Mouse (Mus musculus): Measurements from ENCODE around the gene Mturn. TPM values are rescaled to one million over a fixed set of nuclear protein-coding genes. Genes with fewer than 3 reads are reported as not detected.

Gene Mturn
- polyA plus RNA-seq, 1 experiment from 2014 or later: 9.1 TPM

DNA sequence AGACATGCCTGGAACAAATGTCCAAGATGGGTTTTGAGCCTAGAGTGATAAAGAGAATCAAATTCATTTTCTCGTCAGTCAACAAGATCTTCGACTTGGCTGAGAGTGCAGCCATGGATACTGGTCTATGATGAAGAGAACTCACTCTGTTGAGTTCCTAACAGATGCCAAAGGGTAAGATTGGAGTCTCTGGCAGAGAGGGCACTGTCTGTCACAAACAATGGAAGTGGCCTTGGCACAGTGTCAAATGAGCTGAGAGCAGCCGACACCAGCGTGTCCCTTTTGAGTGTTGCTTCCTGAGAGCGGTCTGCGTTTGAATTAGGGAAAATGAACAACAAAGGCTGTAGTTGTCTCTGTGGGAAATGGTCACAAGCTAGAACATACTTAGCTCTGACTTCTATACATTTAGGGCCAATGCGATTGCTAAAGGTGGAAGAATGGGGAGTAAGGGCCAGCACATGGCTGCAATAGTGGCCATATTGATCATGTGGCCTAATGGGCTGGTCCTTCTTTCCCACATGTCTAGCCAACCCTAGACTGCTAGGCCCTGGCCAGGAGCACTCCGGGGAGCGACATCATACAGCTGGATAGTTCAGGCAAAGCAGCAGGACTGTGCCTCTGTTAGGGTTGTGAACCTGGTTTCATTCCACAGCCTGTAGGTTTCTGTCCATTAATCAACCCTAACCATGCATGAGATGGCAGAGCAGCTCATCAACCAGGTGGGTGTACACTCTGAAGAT is 39.3 kb downstream of the Mturn start:
- Histone ChIP-seq H3K4me1 (peaks cover 12% of the 10 kb centered on the region), H3K36me3 (replicated peaks) (no peaks in the 10 kb centered on the region), H3K27me3 (replicated peaks; ENCODE audit: low read depth, poor library complexity, severe bottlenecking) (no peaks in the 10 kb centered on the region), H3K27ac (replicated peaks) (no peak overlapping the region), H3K9me3 (no peaks in the 10 kb centered on the region), H3K4me3 (no peak overlapping the region)
- DNase-seq (ENCODE audit: low spot score): no peak
- WGBS: 88% methylated on average over 9 of the region's 9 CpGs

DNA sequence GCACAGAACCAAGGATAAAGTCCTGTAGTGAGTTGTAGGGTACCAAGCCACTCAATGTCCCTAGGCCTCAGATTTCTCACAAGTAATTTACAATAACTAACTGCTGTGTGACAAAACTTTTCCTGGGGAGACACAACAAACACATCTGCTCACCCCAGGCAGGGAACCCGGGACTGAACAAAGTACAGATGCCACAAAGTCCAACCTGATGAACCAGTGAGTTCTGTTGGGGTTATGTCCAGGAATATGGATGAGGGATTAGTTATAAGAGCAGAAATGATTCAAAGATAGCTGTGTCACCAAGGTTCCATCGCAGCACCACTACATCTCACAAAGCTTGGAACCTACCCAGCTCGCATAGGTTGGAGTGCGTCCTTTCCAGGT is 39.8 kb downstream of the Mturn start:
- Histone ChIP-seq H3K27ac (replicated peaks) (no peak overlapping the region), H3K36me3 (replicated peaks) (no peaks in the 10 kb centered on the region), H3K4me3 (no peak overlapping the region), H3K9me3 (no peaks in the 10 kb centered on the region), H3K27me3 (replicated peaks; ENCODE audit: low read depth, poor library complexity, severe bottlenecking) (no peaks in the 10 kb centered on the region), H3K4me1 (peaks cover 8% of the 10 kb centered on the region)
- WGBS: 95% methylated on average over 4 of the region's 4 CpGs
- DNase-seq (ENCODE audit: low spot score): no peak

- Histone ChIP-seq H3K4me1 (no peaks in the 10 kb centered on the region), H3K4me3 (no peak overlapping the region), H3K36me3 (replicated peaks) (no peaks in the 10 kb centered on the region), H3K27ac (replicated peaks) (no peak overlapping the region), H3K9me3 (no peaks in the 10 kb centered on the region), H3K27me3 (replicated peaks; ENCODE audit: low read depth, poor library complexity, severe bottlenecking) (no peaks in the 10 kb centered on the region)
- 86% methylated on average over 6 of the region's 6 CpGs for WGBS
- no peak for DNase-seq (ENCODE audit: low spot score)
Measured at GRCm38 (mm10) chr6:54726309-54726708, 44.9 kb downstream of the Mturn start.

GRCm38 (mm10) chr6:54726796-54727195 is 45.4 kb downstream of the Mturn start:
- H3K4me1 ChIP-seq: no peaks in the 10 kb centered on the region
- H3K4me3 ChIP-seq: no peak overlapping the region
- 85% methylated on average over 6 of the region's 6 CpGs for WGBS
- DNase-seq (ENCODE audit: low spot score): no peak
- no peaks in the 10 kb centered on the region for H3K36me3 ChIP-seq (replicated peaks)
- H3K9me3 ChIP-seq: no peaks in the 10 kb centered on the region
- no peaks in the 10 kb centered on the region for H3K27me3 ChIP-seq (replicated peaks; ENCODE audit: low read depth, poor library complexity, severe bottlenecking)
- no peak overlapping the region for H3K27ac ChIP-seq (replicated peaks)

DNA sequence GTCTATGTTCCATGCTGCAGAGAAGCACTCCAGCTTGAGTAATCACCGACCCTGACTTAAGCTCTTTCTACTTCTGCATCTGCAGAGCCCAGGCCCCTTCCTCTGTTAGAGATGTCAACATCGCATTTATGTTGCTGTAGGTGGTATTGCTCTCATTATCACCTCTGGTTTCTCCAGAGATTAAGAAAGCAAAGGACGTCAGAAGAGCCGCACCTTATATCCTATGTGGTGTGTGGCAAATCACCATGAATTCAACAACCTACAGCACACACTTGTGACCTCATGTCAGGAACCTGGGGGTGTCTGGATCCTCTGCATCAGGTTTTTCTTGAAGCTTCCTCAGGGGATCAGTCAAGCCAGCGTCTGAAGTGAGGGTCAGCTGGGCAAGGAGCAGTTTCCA is 46.0 kb downstream of the Mturn start:
- no peak overlapping the region for H3K27ac ChIP-seq (replicated peaks)
- H3K4me3 ChIP-seq: no peak overlapping the region
- no peak for DNase-seq (ENCODE audit: low spot score)
- no peaks in the 10 kb centered on the region for H3K36me3 ChIP-seq (replicated peaks)
- 85% methylated on average over 5 of the region's 5 CpGs for WGBS
- H3K4me1 ChIP-seq: no peaks in the 10 kb centered on the region
- H3K9me3 ChIP-seq: no peaks in the 10 kb centered on the region
- H3K27me3 ChIP-seq (replicated peaks; ENCODE audit: low read depth, poor library complexity, severe bottlenecking): no peaks in the 10 kb centered on the region

- Histone ChIP-seq H3K4me3 (no peak overlapping the region), H3K9me3 (no peaks in the 10 kb centered on the region), H3K27me3 (replicated peaks; ENCODE audit: low read depth, poor library complexity, severe bottlenecking) (no peaks in the 10 kb centered on the region), H3K36me3 (replicated peaks) (no peaks in the 10 kb centered on the region), H3K27ac (replicated peaks) (no peak overlapping the region), H3K4me1 (no peaks in the 10 kb centered on the region)
- DNase-seq (ENCODE audit: low spot score): no peak
- 81% methylated on average over 2 of the region's 2 CpGs for WGBS
Measured at GRCm38 (mm10) chr6:54729451-54730105, 48.2 kb downstream of the Mturn start.

GRCm38 (mm10) chr6:54731726-54732125 is 50.3 kb downstream of the Mturn start:
- Histone ChIP-seq H3K27ac (replicated peaks) (no peak overlapping the region), H3K36me3 (replicated peaks) (no peaks in the 10 kb centered on the region), H3K4me1 (no peaks in the 10 kb centered on the region), H3K9me3 (no peaks in the 10 kb centered on the region), H3K27me3 (replicated peaks; ENCODE audit: low read depth, poor library complexity, severe bottlenecking) (no peaks in the 10 kb centered on the region), H3K4me3 (no peak overlapping the region)
- WGBS: 82% methylated on average over 3 of the region's 3 CpGs
- DNase-seq (ENCODE audit: low spot score): no peak

- WGBS: 78% methylated on average over 7 of the region's 7 CpGs
- no peaks in the 10 kb centered on the region for H3K36me3 ChIP-seq (replicated peaks)
- no peak for DNase-seq (ENCODE audit: low spot score)
- no peaks in the 10 kb centered on the region for H3K9me3 ChIP-seq
- H3K4me3 ChIP-seq: no peak overlapping the region
- H3K27me3 ChIP-seq (replicated peaks; ENCODE audit: low read depth, poor library complexity, severe bottlenecking): no peaks in the 10 kb centered on the region
- H3K4me1 ChIP-seq: no peaks in the 10 kb centered on the region
- no peak overlapping the region for H3K27ac ChIP-seq (replicated peaks)
Measured at GRCm38 (mm10) chr6:54732721-54733120, 51.3 kb downstream of the Mturn start.

DNA sequence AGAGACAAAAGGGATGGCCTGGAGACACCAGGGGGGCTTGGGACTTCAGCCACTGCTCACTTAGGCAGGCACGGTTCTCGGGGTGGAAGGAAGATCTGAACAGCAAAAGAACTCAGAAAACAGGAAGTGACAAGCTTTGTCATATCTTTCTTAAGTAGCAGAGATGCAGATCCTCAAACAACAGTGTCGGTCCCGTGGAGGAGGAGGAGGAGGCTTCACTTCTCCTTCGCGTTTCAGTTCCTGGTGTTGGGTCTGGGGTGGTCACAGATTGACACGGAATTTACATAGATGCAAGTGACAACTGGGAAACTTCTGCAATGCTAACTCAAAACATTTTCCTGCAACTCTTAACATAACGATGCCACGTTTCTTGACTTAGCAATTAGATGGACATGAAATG is 54.7 kb downstream of the Mturn start:
- Histone ChIP-seq H3K27ac (replicated peaks) (no peak overlapping the region), H3K27me3 (replicated peaks; ENCODE audit: low read depth, poor library complexity, severe bottlenecking) (no peaks in the 10 kb centered on the region), H3K36me3 (replicated peaks) (no peaks in the 10 kb centered on the region), H3K9me3 (no peaks in the 10 kb centered on the region), H3K4me3 (no peak overlapping the region), H3K4me1 (no peaks in the 10 kb centered on the region)
- WGBS: 72% methylated on average over 9 of the region's 9 CpGs
- DNase-seq (ENCODE audit: low spot score): no peak

DNA sequence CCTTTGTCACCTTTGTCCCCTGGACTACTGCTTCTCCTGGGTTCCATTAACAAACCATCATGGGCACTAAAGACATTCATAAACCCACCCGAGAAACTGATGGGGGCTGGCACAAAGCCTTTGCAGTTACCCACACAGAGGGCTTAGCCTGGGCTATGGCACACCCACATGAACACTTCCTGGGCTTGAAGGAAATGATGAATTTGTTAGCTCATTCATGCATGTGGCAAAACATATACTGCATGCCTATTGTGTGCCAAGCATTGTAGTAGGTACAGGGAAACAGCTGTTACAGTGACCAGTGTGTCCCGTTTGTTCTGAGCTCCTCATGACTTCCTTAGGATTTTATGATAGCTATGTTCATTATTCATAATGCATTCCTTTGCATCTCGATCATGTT is 55.8 kb downstream of the Mturn start:
- 81% methylated on average over 3 of the region's 3 CpGs for WGBS
- Histone ChIP-seq H3K9me3 (no peaks in the 10 kb centered on the region), H3K36me3 (replicated peaks) (no peaks in the 10 kb centered on the region), H3K4me3 (no peak overlapping the region), H3K4me1 (no peaks in the 10 kb centered on the region), H3K27me3 (replicated peaks; ENCODE audit: low read depth, poor library complexity, severe bottlenecking) (no peaks in the 10 kb centered on the region), H3K27ac (replicated peaks) (no peak overlapping the region)
- no peak for DNase-seq (ENCODE audit: low spot score)

- H3K36me3 ChIP-seq (replicated peaks): no peaks in the 10 kb centered on the region
- H3K4me3 ChIP-seq: no peak overlapping the region
- no peaks in the 10 kb centered on the region for H3K4me1 ChIP-seq
- no peaks in the 10 kb centered on the region for H3K27me3 ChIP-seq (replicated peaks; ENCODE audit: low read depth, poor library complexity, severe bottlenecking)
- DNase-seq (ENCODE audit: low spot score): no peak
- 87% methylated on average over 3 of the region's 3 CpGs for WGBS
- H3K9me3 ChIP-seq: no peaks in the 10 kb centered on the region
- H3K27ac ChIP-seq (replicated peaks): no peak overlapping the region
Measured at GRCm38 (mm10) chr6:54737684-54738083, 56.3 kb downstream of the Mturn start.

DNA sequence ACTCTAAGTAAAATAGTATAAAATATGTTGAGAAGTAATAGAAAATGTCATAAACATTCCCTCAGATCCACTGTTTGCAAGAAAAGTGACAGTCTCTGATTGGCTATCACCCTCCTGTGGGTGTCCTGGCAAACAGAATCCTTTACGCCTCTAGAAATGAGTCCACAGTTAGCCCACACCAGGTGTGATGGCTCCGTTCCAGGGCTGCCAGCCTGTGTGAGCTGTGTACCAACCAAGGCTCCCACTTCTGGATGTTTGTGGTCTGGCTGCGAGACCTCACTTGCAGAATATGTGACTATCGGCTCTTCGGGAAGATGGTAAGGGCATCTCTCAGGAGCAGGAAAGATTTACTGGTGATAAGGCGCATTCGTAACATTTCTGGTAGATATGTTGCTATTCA is 67.6 kb downstream of the Mturn start:
- Histone ChIP-seq H3K9me3 (no peaks in the 10 kb centered on the region), H3K36me3 (replicated peaks) (no peaks in the 10 kb centered on the region), H3K4me1 (no peaks in the 10 kb centered on the region), H3K4me3 (no peak overlapping the region), H3K27ac (replicated peaks) (no peak overlapping the region), H3K27me3 (replicated peaks; ENCODE audit: low read depth, poor library complexity, severe bottlenecking) (no peaks in the 10 kb centered on the region)
- WGBS: 92% methylated on average over 7 of the region's 7 CpGs
- DNase-seq (ENCODE audit: low spot score): no peak

GRCm38 (mm10) chr6:54751621-54752020 is 70.2 kb downstream of the Mturn start:
- H3K27ac ChIP-seq (replicated peaks): no peak overlapping the region
- no peaks in the 10 kb centered on the region for H3K4me1 ChIP-seq
- no peaks in the 10 kb centered on the region for H3K36me3 ChIP-seq (replicated peaks)
- H3K4me3 ChIP-seq: no peak overlapping the region
- H3K9me3 ChIP-seq: no peaks in the 10 kb centered on the region
- no peaks in the 10 kb centered on the region for H3K27me3 ChIP-seq (replicated peaks; ENCODE audit: low read depth, poor library complexity, severe bottlenecking)
- DNase-seq (ENCODE audit: low spot score): no peak
- WGBS: 86% methylated on average over 4 of the region's 4 CpGs
